Mouse (Mus musculus) left cerebral cortex, adult 6 months (tissue): ENCODE results near the gene Egr2. TPM values are rescaled to one million over a fixed set of nuclear protein-coding genes. Genes with fewer than 3 reads are reported as not detected.

ENCODE experiments used
- long read RNA-seq, 2 experiments: library from polyadenylated mRNA; unstranded; transcript quantifications; one replicate each; pipeline ENCODE4 v2.0.0; 2019 to 2020
- polyA plus RNA-seq: library from polyadenylated mRNA; unstranded; fragments of <200 nt; fragmentation: Nextera tagmentation; gene quantifications from 2 replicates; pipeline ENCODE4 v1.2.3, GENCODE M21; 2021

Gene Egr2
- polyA plus RNA-seq: 3.2 and 10.4 TPM in 2 replicates
- long read RNA-seq, experiment 1, transcript Egr2-201 (2 exons, 2,965 nt): major isoform, 39 of 44 reads
- long read RNA-seq, experiment 1, partial matches to known transcripts: 4 of 44 reads
- long read RNA-seq, experiment 1, other reads (novel, unspliced or antisense): 1 of 44 reads
- long read RNA-seq, experiment 2, partial matches to known transcripts: 0 of 4 reads
- long read RNA-seq, experiment 2, other reads (novel, unspliced or antisense): 2 of 4 reads

DNA sequence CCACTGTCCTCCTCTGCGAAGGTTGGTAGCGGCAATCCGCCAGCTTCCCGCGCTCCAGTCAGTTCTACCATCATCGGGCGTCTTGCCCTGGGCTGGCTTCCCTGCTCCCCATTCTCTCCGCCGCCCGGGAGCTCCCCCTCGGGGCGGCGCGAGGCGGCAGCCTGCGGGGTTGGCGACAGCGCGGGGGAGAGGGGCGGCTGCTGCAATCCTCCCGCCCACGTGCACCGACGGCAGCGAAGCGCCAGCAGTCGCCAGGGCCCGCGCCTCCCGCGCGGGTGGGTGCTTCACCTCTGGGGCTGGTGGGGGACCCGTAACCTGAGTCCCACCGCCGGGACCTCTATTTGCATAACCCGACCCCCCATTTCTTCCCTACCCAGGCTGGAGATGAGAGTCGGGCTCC, at the start of gene Egr2:
Egr2 (plus strand) TSS at position 220 of the 400 bp plus-strand sequence.

DNA sequence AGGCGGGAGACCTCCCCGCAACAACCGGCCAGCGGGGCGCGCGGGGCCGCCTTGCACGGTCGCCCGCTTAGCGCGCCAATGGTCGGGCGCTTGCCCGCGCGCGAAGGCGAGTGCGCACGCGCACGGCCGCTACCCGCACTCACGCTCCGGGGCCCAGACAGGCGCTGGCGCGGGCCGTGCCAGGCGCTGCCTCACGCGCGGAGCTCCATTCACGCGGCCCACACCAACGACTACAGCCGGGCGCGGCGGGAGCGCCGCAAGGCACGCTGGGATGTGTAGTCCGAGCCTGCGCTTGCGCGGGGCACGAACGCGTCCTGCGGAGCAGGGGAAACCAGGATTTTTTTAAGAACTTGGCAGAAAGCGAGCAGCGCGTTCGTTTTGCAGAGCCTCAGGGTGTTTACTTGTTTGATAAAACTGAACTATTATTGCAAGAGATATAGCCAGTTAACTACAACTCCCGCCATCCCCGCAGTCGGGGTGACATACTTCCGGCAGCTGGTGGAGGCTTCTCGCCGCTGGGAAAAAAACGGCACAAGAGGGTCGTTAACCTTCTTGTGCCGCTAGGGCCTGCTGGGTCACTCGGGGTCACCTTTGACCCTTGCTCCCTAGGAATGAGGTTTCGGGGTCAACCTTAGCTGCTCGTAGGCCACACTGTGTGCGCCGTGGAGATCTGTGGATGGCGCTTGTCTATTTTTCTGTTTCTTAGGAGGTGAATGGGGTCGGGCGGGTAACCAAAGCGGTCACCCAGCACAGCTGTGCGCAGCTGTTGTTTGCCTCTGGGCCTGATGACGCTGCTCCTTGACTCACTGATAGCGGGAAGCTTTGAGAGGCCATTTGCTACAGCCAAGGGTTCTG, 13.8 kb downstream of the Egr2 start, which contains the start of gene Ado:
Ado (minus strand) TSS at position 79 of the 855 bp plus-strand sequence.

Other genes starting within 250 kb of the Egr2 start
- 76.1 and 120 TPM in 2 replicates for gene Ado, start 13.5 kb downstream of the Egr2 start, polyA plus RNA-seq